Mouse (Mus musculus) embryonic facial prominence, embryonic 13.5 days (tissue): ENCODE measurements at regions not wholly inside any gene's neighbourhood (a gene's known extent, or its start where the extent isn't known, plus 50 kb on each side); places are given as distances from the start of the nearest gene placed in this dataset.

Experiments
- ATAC-seq: fragments of 200-750 bp; cut with Nextera tagmentation; 2 replicates; pipeline ENCODE4 v1.8.0; 2017; ENCODE audit warnings: low read depth; ENCODE audit not compliant: insufficient number of reproducible peaks, insufficient read depth, low FRiP score, low TSS enrichment
- H3K27ac ChIP-seq: fragments of 300-500 bp; sonication (generic); 2 replicates; pipeline ENCODE4 v1.5.1; 2015; ENCODE audit warnings: moderate library complexity, mild to moderate bottlenecking, inconsistent platforms
- H3K27me3 ChIP-seq: fragments of 300-500 bp; sonication (generic); 2 replicates; pipeline ENCODE4 v1.6.1; 2015; ENCODE audit warnings: mild to moderate bottlenecking, inconsistent platforms
- H3K36me3 ChIP-seq: fragments of 300-500 bp; sonication (generic); 2 replicates; pipeline ENCODE4 v1.6.1; 2015; ENCODE audit warnings: mild to moderate bottlenecking, inconsistent platforms
- H3K4me1 ChIP-seq: fragments of 300-500 bp; sonication (generic); 2 replicates; pipeline ENCODE4 v1.6.1; 2015; ENCODE audit warnings: inconsistent platforms
- H3K4me2 ChIP-seq: fragments of 300-500 bp; sonication (generic); 2 replicates; pipeline ENCODE4 v1.6.1; 2015; ENCODE audit warnings: moderate library complexity, mild to moderate bottlenecking, inconsistent platforms
- H3K4me3 ChIP-seq: fragments of 300-500 bp; sonication (generic); 2 replicates; pipeline ENCODE4 v1.5.1; 2015; ENCODE audit warnings: mild to moderate bottlenecking, inconsistent platforms
- H3K9ac ChIP-seq: fragments of 300-500 bp; sonication (generic); 2 replicates; pipeline ENCODE4 v1.6.1; 2015; ENCODE audit warnings: mild to moderate bottlenecking, inconsistent platforms
- H3K9me3 ChIP-seq: fragments of 300-500 bp; sonication (generic); 2 replicates; pipeline ENCODE4 v1.6.1; 2016; ENCODE audit warnings: inconsistent platforms
- WGBS: fragments of 180-500 bp; shearing (Covaris S2); methylation state at CpG from one replicate; pipeline ENCODE4 v1.1.7; 2015; ENCODE audit warnings: mixed read lengths; 5-methylcytosine and 5-hydroxymethylcytosine counted together

GRCm38 (mm10) chr16:12770482-12770881, 339.0 kb upstream of the Ercc4 start:
- Histone ChIP-seq H3K27me3 (no peaks in the 10 kb centered on the region), H3K27ac (no peak overlapping the region), H3K36me3 (no peaks in the 10 kb centered on the region), H3K4me2 (no peak overlapping the region), H3K4me1 (no peaks in the 10 kb centered on the region), H3K9ac (no peak overlapping the region), H3K9me3 (peaks cover 6% of the 10 kb centered on the region), H3K4me3 (no peak overlapping the region)
- no peak for ATAC-seq
- 71% methylated on average over 5 of the region's 5 CpGs for WGBS

GRCm38 (mm10) chr16:12772535-12772934, 336.9 kb upstream of the Ercc4 start:
- H3K36me3 ChIP-seq: no peaks in the 10 kb centered on the region
- 80% methylated on average over 5 of the region's 5 CpGs for WGBS
- H3K27me3 ChIP-seq: no peaks in the 10 kb centered on the region
- no peak for ATAC-seq
- no peak overlapping the region for H3K27ac ChIP-seq
- no peak overlapping the region for H3K9ac ChIP-seq
- H3K9me3 ChIP-seq: peaks cover 6% of the 10 kb centered on the region
- H3K4me3 ChIP-seq: no peak overlapping the region
- H3K4me2 ChIP-seq: no peak overlapping the region
- no peaks in the 10 kb centered on the region for H3K4me1 ChIP-seq

GRCm38 (mm10) chr16:12775876-12776275, 333.6 kb upstream of the Ercc4 start:
- Histone ChIP-seq H3K27ac (no peak overlapping the region), H3K36me3 (no peaks in the 10 kb centered on the region), H3K9ac (no peak overlapping the region), H3K4me1 (no peaks in the 10 kb centered on the region), H3K4me3 (no peak overlapping the region), H3K9me3 (no peaks in the 10 kb centered on the region), H3K27me3 (no peaks in the 10 kb centered on the region), H3K4me2 (no peak overlapping the region)
- WGBS: 60% methylated on average over 2 of the region's 2 CpGs
- no peak for ATAC-seq

GRCm38 (mm10) chr16:12779079-12779478, 330.4 kb upstream of the Ercc4 start:
- H3K36me3 ChIP-seq: no peaks in the 10 kb centered on the region
- H3K4me1 ChIP-seq: no peaks in the 10 kb centered on the region
- ATAC-seq: no peak
- 76% methylated on average over 3 of the region's 3 CpGs for WGBS
- H3K27ac ChIP-seq: no peak overlapping the region
- no peaks in the 10 kb centered on the region for H3K27me3 ChIP-seq
- H3K9ac ChIP-seq: no peak overlapping the region
- no peaks in the 10 kb centered on the region for H3K9me3 ChIP-seq
- no peak overlapping the region for H3K4me2 ChIP-seq
- H3K4me3 ChIP-seq: no peak overlapping the region

DNA sequence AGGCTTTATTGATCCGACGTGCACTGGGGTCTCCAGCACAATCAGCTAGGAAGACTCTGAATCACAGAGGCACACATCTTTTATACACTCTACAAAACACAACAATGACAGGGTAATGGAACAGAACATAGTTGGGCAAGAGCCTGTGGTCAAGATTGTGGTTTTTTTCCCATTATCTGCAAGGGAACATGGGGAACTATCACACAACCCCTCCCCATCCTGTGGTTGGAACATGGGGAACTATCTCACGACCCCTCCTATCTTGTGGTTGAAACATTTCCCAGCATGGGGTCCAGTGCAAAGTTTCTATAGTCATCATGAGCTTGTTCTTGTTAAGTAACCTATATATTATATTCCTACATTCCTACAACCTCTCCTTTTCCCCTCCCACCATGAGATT, 328.8 kb upstream of the Ercc4 start:
- no peaks in the 10 kb centered on the region for H3K36me3 ChIP-seq
- H3K9me3 ChIP-seq: no peaks in the 10 kb centered on the region
- no peak overlapping the region for H3K27ac ChIP-seq
- H3K27me3 ChIP-seq: no peaks in the 10 kb centered on the region
- WGBS: 77% methylated on average over 3 of the region's 3 CpGs
- H3K4me2 ChIP-seq: no peak overlapping the region
- no peak for ATAC-seq
- H3K4me1 ChIP-seq: no peaks in the 10 kb centered on the region
- H3K4me3 ChIP-seq: no peak overlapping the region
- H3K9ac ChIP-seq: no peak overlapping the region

GRCm38 (mm10) chr16:12785828-12786227, 323.7 kb upstream of the Ercc4 start:
- WGBS: 42% methylated on average over 1 of the region's 1 CpGs
- Histone ChIP-seq H3K27me3 (no peaks in the 10 kb centered on the region), H3K4me2 (no peak overlapping the region), H3K4me3 (no peak overlapping the region), H3K36me3 (no peaks in the 10 kb centered on the region), H3K9ac (no peak overlapping the region), H3K9me3 (no peaks in the 10 kb centered on the region), H3K27ac (no peak overlapping the region), H3K4me1 (no peaks in the 10 kb centered on the region)
- no peak for ATAC-seq

- Histone ChIP-seq H3K9me3 (no peaks in the 10 kb centered on the region), H3K4me1 (peaks cover 27% of the 10 kb centered on the region), H3K4me2 (no peak overlapping the region), H3K36me3 (no peaks in the 10 kb centered on the region), H3K27ac (no peak overlapping the region), H3K9ac (no peak overlapping the region), H3K27me3 (no peaks in the 10 kb centered on the region), H3K4me3 (no peak overlapping the region)
- ATAC-seq: no peak
- WGBS: 80% methylated on average over 2 of the region's 2 CpGs
These were observed 311.0 kb upstream of the Ercc4 start for GRCm38 (mm10) chr16:12798523-12798922.

GRCm38 (mm10) chr16:12800181-12800580, 309.3 kb upstream of the Ercc4 start:
- Histone ChIP-seq H3K27ac (peak overlapping the region; percentile 73), H3K9me3 (no peaks in the 10 kb centered on the region), H3K36me3 (no peaks in the 10 kb centered on the region), H3K4me1 (peaks cover 27% of the 10 kb centered on the region), H3K4me2 (no peak overlapping the region), H3K4me3 (no peak overlapping the region), H3K27me3 (no peaks in the 10 kb centered on the region), H3K9ac (no peak overlapping the region)
- ATAC-seq: no peak
- 21% methylated on average over 1 of the region's 1 CpGs for WGBS

GRCm38 (mm10) chr16:12802651-12803050, 306.8 kb upstream of the Ercc4 start:
- 79% methylated on average over 1 of the region's 1 CpGs for WGBS
- ATAC-seq: no peak

GRCm38 (mm10) chr16:12807351-12807871, 302.1 kb upstream of the Ercc4 start:
- no peaks in the 10 kb centered on the region for H3K27me3 ChIP-seq
- no peaks in the 10 kb centered on the region for H3K9me3 ChIP-seq
- no peak for ATAC-seq
- no peak overlapping the region for H3K4me2 ChIP-seq
- H3K36me3 ChIP-seq: no peaks in the 10 kb centered on the region
- H3K9ac ChIP-seq: no peak overlapping the region
- WGBS: 48% methylated on average over 8 of the region's 8 CpGs
- no peak overlapping the region for H3K27ac ChIP-seq
- H3K4me3 ChIP-seq: no peak overlapping the region
- H3K4me1 ChIP-seq: no peaks in the 10 kb centered on the region

More at GRCm38 (mm10) chr16:12802651-12803050, 306.8 kb upstream of the Ercc4 start:
- Histone ChIP-seq H3K4me1 (peaks cover 15% of the 10 kb centered on the region), H3K27ac (no peak overlapping the region), H3K4me2 (no peak overlapping the region), H3K4me3 (no peak overlapping the region), H3K9ac (no peak overlapping the region), H3K27me3 (no peaks in the 10 kb centered on the region), H3K36me3 (no peaks in the 10 kb centered on the region), H3K9me3 (no peaks in the 10 kb centered on the region)

- Histone ChIP-seq H3K27me3 (no peaks in the 10 kb centered on the region), H3K9me3 (no peaks in the 10 kb centered on the region), H3K9ac (no peak overlapping the region), H3K36me3 (no peaks in the 10 kb centered on the region), H3K4me1 (no peaks in the 10 kb centered on the region), H3K27ac (no peak overlapping the region), H3K4me2 (no peak overlapping the region), H3K4me3 (no peak overlapping the region)
- 57% methylated on average over 2 of the region's 2 CpGs for WGBS
- no peak for ATAC-seq
These were observed 298.4 kb upstream of the Ercc4 start for GRCm38 (mm10) chr16:12811088-12811487.

DNA sequence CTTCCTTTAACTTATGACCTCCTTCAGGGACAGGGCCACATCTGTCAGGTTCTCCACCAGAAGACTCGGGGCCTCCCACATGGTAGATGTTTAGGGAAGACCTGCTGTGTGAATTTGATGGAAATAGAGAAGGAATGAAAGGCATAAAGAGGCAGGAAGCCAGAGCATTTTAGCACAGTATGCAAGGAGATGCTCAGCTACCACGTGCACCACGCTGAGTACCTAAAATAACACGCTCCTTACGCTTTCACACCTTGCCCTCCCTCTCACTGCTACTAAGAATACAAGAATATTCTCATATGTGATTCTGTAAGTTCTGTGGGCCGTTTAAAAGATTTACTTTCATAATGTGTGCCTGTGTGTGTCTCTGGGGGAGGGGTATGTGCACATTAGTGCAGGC, 284.8 kb upstream of the Ercc4 start:
- ATAC-seq: no peak
- no peaks in the 10 kb centered on the region for H3K36me3 ChIP-seq
- WGBS: 82% methylated on average over 6 of the region's 6 CpGs
- no peak overlapping the region for H3K27ac ChIP-seq
- H3K9ac ChIP-seq: no peak overlapping the region
- H3K4me3 ChIP-seq: no peak overlapping the region
- H3K9me3 ChIP-seq: no peaks in the 10 kb centered on the region
- H3K4me2 ChIP-seq: no peak overlapping the region
- no peaks in the 10 kb centered on the region for H3K27me3 ChIP-seq
- H3K4me1 ChIP-seq: no peaks in the 10 kb centered on the region

DNA sequence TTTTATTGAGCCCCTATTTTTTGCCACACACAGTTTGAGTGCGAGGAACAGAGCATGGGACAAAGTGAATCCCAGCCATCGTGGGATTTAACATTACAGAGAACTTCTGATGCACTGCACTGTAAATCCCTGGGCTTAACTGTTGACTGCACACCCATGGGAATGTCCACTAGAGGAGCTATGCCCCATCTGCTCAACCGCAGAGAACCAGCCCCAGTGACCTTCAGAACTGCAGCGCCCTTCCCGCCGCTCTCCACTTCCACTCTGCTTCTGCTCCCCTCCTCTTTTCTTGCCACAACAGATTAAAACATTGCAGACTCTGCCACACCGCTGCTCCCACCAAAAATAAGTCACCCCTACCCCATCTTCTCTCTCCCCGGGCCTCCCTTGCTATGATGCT, 283.3 kb upstream of the Ercc4 start:
- H3K27ac ChIP-seq: no peak overlapping the region
- H3K4me1 ChIP-seq: no peaks in the 10 kb centered on the region
- no peak overlapping the region for H3K9ac ChIP-seq
- H3K36me3 ChIP-seq: no peaks in the 10 kb centered on the region
- no peak overlapping the region for H3K4me3 ChIP-seq
- H3K9me3 ChIP-seq: no peaks in the 10 kb centered on the region
- H3K4me2 ChIP-seq: no peak overlapping the region
- ATAC-seq: no peak
- WGBS: 60% methylated on average over 8 of the region's 8 CpGs
- no peaks in the 10 kb centered on the region for H3K27me3 ChIP-seq
